Mouse (Mus musculus) kidney, postnatal 14 days (tissue): ENCODE data around the gene Pck1.
A peak's percentile ranks its signal among the peaks of the same experiment; 100 is the strongest.
"Not testable (repeated sequence)": the region's sequence is repeated elsewhere in the genome, so short reads cannot be mapped to it uniquely, and the experiment has no call there.

Source experiments
- DNase-seq: peaks from one replicate; pipeline ENCODE4 v3.0.0; 2022; ENCODE audit warnings: mixed read lengths

The Pck1 gene

DNA sequence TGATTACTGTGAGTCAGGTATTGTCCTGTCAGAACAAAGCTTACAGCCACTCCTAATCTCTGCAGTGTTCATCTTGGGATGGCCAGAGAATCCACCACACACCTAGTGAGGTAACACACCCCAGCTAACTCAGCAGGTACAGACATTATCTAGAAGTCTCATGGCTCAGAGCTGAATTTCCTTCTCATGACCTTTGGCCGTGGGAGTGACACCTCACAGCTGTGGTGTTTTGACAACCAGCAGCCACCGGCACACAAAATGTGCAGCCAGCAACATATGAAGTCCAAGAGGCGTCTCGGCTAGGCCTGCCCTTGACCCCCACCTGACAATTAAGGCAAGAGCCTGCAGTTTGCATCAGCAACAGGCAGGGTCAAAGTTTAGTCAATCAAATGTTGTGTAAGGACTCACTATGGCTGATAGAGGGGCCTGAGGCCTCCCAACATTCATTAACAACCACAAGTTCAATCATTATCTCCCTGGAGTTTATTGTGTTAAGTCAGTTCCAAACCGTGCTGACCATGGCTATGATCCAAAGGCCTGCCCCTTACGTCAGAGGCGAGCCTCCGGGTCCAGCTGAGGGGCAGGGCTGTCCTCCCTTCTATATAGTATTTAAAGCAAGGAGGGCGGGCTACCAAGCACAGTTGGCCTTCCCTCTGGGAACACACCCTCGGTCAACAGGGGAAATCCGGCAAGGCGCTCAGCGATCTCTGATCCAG is at the start of gene Pck1:
TSS of gene Pck1 (plus strand) at position 613 of the 716 bp plus-strand sequence.
- DNase-seq, result peak; percentile 91

DNA sequence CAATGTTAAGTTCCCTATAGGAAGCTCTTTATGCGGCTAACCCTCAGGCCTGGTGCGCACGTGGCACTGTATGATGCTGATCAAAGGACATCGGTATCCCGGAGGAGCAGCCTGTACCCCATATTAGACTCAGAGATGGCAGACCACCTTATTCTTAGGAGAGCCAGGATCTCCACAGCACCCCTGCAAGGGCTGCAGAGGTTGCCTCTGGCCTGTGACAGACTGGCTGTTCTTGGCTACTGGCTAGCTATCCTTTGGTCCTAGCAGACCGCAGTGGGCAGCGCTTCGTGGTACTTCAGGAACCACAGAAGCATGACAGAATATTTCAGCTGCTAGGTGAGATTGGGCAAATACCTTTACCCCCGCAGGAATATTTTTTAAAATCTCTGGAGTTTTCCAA is 46.4 kb upstream of the Pck1 start:
- DNase-seq, result peak; percentile 36

DNA sequence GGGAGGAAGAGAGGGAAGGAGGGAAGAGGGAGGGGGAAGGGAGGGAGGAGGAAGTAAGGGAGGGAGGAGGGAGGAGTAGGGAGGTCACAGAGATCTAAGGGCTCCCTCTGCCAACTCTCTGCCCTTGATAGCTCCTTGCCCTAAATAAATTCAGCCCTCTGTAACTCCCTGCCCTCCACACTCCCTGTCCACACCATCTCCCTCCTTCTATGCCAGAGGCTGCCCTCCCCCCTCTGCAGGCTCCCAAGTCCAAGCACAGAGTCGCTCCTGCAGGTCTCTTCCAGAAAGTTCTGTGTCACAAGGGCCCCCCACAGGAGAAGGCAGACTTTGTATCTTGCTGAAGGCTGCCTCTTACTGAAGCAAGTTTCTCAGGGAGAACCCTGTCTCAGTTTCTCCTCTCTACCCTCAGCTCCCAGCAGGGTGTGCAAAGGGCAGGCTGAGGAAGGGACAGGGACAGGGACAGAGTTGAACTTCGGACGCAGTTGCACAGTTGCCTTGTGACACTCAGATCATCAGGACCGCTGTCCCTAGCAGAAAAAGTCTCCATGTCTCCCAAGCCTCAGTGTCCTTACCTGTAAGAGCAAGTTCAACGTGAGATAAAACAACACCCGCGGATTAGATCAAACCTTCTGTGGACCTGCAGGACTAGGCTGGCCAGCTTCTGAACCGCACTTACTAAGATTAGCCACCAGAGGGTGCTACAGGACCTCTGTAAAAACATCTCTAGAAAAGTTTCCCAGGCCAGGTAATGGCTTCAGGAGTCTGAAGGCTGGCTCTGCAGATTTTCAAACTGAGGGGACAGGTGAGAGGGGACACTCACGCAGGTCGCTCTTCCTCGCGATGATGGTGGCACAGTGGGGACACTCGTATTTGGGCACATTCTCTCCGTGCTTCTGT is 45.7 kb upstream of the Pck1 start:
- peak; percentile 83 for DNase-seq

DNA sequence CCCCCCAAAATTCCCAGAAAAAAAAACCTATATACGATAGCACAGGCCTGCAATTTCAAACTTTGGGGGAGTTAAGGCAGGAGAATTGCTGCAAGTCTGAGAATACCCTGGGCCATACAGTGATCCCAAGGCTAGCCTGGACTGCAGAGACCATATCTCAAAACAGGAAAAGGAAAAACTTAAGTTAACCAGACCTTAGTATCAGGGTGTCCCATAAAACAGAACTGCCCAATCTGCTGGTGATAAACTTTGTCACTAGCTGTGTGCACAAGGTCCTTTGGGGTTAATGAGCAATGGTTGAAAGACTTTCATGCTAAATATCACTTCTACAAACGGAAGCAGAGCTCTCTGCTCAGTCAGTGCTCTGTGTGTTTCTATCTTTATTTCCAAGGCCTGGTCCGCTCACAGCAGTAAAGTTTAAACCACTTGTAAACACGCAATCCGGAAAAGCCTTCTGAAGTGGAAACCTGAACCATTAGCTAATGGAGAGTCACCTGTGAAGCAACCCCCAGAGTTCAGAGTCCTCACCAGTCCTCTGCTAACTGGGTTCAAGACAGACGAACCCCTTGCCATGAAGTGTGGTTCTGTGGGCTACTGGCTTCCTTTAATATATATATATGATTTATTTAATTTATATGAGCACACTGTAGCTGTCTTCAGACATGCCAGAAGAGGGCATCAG is 44.2 kb upstream of the Pck1 start:
- DNase-seq, result no peak

DNA sequence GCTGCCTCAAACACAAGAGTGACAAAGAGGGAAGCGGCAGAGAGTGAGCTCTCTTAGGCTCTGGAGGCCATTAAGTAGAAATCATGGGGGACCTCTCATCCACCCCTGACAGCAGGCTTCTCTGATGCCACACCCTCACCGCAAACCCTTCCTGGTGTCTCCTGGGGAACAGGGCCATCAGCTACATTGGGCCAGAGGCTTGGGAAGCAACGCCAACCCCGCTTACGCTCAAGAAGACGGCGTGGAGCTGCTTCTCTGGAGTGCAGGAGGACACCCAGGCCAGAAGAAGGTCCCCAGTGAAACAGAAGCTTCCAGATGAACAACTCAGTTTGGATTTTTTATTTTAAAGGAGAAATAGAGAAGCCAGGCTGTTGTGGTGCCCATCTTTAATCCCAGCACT is 43.3 kb upstream of the Pck1 start:
- DNase-seq, result no peak

DNA sequence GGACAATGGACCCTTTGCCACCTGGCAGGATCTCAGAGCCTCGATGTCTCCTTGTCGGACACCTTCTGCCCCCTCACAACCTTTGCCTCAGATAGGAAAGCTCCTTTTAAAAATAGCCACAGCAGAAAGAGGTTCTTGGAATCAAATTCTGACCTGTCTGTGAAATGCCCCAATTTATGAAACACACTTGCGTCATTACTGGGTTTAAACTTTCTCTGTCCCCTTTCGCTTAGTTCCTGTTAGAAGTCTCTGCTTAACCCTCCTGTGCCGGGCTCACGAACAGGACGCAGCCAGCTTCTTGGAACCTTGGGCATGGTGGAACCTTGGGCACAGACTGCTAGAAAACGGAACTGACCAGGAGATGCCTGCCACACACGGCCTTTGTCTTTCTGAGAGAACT is 42.3 kb upstream of the Pck1 start:
- no peak for DNase-seq

DNA sequence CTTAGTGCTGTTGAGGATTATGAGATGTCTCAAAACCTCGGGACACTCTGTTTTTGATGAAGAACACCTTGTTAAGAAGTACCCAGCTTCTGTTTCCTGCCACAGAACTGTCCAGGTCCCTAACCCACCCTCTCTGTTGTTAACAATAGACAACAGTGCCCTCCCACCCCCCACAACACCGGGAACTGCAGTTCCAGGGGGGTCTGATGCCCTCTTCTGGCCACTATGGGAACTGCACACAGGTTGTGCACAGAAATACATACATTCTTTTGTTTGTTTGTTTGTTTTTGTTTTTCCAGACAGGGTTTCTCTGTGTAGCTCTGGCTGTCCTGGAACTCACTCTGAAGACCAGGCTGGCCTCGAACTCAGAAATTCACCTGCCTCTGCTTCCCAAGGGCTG is 39.1 kb upstream of the Pck1 start:
- not testable (repeated sequence) for DNase-seq

DNA sequence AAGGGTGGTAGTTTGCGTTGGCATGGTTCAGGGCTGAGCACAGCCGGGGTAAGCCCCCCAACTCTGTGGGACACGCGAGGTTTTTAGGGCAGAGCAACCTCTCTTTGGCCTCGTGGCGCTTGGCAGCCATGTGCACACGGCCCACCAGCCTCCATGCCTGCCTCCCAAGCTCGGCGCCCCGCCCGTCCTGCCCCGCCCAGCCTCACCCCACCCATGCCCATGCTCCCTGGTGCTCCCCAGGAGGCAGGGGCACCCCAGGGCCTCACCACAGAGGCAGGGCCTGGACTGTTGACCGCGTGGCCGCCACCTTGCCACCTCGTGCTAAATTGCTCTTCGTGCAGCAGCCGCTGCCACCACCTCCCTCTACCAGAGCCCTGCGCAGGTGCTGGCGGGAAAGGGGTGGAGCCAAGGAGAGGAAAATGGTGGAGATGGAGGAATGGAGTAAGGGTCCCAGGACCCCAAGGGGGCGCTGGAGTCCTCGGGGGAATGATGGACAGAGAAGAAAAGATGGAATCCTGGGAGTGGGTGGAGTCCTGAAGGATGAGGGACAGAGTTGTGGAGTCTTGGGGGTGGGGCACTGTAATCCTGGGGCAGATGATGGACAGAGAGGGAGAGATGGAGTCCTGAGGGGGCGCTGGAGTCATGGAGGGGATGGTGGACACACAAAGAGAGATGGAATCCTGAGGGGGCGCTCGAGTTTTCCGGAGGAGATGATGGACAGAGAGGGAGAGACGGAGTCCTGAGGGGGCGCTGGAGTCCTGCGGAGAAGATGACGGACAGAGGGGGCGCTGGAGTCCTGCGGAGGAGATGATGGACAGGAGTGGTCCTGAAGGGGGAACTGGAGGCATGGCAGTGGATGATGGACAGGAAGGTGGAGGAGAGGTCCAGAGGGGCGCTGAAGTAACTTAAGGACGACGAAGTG is 33.6 kb upstream of the Pck1 start, which contains the start of gene Ctcfl:
TSS of gene Ctcfl (minus strand) at position 503 of the 922 bp plus-strand sequence.
- no peak for DNase-seq

DNA sequence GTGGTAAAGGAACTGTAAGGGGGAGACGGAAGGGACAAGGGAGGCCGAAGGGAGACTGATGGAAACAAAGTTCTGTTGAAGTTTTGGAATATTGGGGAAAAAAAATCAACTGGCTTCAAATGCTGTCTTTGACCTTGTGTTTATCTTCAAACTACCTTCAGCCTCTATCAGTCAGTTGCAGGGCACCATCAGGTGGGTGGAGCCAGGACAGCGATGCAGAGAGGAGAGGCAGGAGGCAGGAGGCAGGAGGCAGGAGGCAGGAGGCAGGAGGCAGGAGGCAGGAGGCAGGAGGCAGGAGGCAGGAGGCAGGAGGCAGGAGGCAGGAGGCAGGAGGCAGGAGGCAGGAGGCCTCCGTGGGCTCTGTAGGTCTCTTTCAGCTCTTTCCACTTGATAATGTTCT is 32.7 kb upstream of the Pck1 start:
- not testable (repeated sequence) for DNase-seq

DNA sequence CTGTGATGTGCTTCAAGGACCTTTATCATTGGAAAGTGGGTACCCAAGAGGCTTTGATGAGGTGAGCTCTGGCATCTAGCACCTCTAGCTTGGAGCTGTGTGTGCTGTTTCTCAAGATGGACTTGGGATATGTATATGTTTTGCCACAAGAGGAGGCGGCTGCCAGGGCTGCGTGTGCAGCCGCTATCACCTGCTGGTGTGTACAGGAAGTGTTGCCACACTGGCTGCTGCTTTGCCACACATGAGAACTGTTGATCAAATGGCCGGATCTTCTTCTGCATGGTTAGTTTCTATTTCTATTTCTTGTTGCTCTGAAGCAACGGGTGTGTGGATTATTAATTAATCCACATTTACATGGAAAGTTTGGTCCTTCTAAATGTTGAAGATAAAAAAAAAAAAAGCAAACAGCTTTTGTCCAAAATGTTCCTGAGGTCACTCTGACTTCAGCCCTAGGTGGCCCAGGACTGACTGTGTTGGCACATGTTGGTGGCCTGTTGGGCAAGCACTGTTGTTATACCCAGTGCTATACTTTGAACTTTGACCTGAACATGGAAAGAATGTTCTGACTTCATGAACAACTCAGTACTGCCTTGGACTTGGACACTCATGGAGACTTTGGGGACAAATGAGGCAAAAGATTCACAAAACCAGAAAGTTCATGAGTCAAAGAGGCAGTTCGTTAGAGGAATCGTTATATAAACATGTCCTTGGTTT is 28.7 kb upstream of the Pck1 start:
- DNase-seq, result peak; percentile 69

DNA sequence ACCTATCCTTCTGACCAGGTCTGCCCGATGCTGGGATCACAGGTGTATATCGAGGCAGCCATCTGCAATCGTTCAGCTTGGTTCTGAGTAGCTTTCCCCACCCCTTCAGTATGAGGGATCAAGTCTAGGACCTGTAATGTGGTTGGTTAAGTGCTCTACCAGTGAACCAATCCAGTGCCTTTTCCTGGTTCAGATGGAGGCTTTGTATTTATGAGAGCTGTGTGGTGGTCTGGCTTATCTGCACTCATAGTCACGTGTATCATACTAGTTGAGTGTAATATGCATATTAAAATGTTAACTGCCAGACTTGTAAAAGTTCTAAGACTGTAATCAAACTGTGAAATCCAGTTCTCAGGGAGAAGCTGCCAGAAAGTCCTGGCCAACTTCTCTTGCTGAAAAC is 26.5 kb upstream of the Pck1 start:
- no peak for DNase-seq

DNA sequence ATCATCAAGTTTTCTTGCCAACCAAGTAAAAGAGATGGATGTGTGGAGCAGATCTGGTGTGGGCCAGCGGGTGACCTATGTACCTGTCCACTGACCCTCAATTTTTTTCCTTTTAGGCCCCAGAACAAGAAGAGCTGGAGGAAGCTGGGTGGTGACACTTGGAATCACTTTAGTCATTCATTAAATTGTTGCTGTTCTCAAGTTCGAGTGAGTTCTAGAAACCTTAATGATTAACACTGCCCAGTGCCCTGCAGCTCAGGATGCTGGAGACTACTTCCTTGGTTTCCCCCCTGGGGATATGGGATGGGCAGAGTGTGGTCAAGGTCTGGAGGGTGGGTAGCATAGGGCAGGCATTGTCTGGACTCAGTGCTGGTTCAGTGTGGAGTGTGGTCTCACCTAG is 23.7 kb upstream of the Pck1 start:
- DNase-seq, result peak; percentile 73

DNA sequence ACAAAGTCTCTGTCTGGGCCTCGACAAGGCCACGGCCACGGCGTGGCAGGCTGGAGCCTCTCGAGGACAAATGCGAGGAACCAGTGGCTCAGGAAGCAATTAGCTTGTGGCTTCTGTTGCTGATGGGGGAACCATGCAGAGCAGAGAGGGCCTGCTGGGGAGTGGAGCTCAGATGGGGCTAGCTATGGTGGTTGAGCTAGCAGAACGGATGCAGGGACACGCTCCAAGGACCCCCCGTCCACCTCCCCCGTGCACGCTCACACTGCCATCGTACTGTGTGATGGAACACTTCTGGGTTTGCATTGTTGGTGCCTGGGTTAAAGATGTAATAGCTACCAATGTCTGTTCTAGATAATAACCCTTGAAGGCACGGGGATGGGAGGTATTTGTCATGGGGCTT is 20.6 kb upstream of the Pck1 start:
- no peak for DNase-seq

DNA sequence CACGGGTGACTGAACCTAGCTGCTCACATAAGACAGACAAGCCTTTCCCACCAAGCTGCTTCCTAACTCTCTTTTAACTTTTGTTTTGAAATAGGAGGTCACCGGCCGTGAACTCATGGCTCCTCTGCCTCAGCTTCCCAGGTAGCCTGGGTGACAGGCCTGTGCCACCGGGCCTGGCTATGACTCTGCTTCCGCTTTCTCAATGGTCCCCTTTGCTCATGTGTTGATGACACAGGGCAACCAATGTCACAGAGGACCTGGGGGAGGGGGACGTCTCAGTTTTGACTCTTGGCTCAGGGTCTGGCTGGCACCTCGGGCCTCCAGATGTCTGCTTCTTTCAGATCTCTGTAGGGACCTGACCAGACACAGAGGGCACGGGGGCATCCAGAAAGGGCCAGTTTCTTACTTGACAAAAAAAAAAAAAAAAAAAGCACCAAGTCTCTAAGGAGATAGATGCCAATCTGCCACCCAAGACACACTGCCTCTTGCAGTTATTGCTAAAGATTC is 20.0 kb upstream of the Pck1 start:
- no peak for DNase-seq

DNA sequence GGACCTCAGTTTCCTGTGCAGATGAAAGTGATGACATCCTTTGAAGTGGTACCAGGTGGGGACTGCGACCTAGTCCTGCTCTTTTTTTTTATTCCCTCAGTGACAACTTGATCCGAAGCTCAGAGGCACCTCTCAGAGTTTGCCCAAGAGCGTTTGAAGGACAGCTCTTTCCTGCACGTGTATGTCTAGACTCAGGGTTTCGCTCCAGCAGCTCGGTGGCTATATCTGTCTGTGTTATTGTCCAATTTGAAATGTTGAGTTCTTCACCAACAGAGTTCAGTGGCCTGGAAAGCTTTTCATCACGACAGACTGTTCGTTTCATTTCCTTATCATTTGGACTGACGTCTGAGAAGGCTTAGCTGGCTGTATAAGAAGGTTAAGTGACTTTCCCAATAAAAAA is 18.2 kb upstream of the Pck1 start:
- DNase-seq, result no peak

DNA sequence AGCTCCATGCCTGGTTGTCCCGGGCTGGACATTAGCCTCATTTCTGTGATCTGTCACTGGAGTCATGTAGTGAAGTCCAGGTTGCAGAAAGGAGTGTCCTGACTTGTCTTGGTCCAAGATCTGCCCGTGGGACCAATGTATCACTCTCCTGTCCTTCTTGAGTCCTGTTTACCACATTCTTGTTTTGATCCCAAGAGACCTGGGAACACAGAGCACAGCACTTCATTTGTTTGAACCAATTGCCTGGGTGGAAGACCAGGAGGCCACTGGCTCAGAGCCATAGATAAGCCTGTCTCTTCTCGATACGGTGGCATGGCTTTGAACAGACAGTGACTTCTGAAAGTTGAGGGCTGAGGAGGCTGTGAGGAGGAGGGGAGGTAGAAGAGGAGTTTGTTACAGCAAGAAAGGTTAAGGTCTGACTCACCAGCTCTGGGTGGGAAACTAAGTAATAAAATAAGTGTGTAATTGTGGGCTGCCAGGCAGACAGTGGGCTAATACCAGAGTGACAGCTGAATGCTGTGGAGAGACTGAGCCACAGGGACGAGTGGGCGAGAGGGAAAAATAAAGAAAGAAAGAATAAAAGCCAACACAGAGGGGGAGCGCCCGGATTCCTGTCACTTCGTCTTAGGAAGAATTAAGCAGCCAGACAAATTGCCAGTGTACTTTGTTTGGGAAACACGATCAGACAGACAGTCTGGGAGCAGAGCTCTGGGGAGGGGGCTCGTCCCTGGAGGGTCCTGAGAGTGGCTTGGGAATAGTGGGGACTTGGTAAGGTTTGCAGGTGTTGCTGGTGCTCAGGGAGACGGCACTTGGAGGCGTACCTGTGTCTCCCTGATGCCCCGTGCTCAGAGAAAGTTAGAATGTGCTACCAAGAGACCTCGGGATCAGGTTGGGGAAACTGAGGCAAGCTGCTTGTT is 14.3 kb upstream of the Pck1 start:
- DNase-seq, result peak; percentile 32

DNA sequence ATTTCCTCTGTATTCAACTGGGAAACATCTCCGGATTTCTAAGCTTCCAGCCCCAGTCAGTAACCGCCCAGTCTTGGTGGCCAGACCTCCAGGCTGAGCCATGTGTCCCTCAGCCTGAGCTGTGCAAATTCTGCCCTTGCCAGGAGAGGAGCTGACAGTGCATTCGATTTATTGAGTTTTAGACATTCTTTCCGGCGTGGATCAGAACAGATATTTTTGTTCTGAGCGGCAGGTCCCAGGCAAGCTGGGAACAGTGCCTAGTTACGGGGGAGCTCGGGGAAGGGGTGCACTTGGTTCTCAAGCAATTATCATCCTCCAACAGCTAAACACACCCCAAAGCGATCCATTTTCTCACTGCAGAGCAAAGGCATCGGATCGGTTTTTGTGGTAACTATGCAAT is 9.2 kb upstream of the Pck1 start:
- no peak for DNase-seq

DNA sequence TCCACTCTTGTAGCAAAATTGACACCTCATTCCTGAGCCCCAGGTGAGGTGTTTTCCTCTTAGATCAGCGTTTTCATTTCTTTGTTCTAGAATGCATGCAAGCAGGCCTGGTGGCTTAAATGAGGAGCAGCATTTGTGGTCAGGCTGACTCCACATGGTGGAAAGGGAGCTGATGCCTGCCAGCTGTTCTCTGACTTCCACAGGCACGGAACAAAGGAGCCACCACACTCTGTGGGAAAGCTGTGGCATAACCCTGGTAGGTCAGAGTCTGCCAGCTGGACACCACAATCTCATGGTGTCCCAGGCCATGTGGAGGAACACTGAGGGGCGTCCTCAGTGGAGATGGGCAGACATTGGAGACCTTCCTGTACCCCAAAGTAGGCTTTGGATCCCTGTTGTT is 7.0 kb upstream of the Pck1 start:
- no peak for DNase-seq

DNA sequence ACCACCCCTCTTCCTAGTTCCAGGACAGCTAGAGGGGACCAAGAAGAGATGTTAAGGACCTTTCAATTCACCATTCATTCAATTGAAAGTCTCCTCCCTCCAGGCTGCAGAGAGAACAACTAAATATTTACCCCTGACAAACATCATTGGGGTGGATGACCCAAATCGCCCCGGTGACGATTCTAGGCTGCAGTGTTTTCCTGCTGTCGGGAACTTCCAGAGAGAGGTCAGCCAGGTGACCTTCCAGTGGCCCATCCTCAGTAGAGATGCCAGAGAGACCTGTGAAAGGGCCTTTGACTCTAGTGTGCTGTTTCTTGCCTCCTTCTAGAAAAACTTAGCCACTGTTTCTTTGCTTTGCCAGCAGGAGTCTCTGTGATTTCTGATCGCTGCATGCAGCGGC is 6.1 kb upstream of the Pck1 start:
- no peak for DNase-seq

DNA sequence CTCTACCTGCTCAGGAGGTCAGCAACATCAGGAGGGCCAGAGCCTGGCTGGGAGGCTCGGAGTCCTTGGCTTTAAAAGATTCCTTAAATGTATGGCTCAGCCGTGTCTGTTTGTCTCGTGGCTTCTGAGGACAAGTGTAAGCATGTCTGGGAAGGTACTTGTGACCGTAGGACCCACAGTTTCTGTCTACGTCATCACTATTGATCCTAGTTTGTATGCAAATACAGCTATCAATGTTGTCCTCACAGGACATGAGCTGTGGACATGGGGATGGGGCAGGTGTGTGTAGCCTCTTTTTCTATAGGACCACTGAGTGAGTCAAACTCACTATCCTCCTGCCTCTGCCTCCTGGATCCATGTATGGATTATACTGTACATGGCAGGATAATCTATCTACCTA is 4.8 kb upstream of the Pck1 start:
- DNase-seq, result no peak
